Mouse (Mus musculus) liver, adult 2 months (tissue): ENCODE measurements around the gene 1700123O20Rik.

Experiments used
- CTCF ChIP-seq: fragments of 200-500 bp; IDR thresholded peaks from 2 replicates; pipeline ENCODE4 v1.5.1; 2011; ENCODE audit warnings: low read depth, low read length, control low read depth
- POLR2A ChIP-seq: fragments of 200-500 bp; IDR thresholded peaks from 2 replicates; pipeline ENCODE4 v1.6.1; 2011; ENCODE audit warnings: low read length, control low read depth; ENCODE audit not compliant: insufficient read depth; ENCODE audit errors: extremely low read depth

GRCm38 (mm10) chr14:54651556-54651955, 34.5 kb upstream of the 1700123O20Rik start:
- TF ChIP-seq CTCF, result no peak
- TF ChIP-seq POLR2A, result no peak
